Mouse (Mus musculus) liver, embryonic 14.5 days (tissue): ENCODE data around the gene Oprm1. TPM values are rescaled to one million over a fixed set of nuclear protein-coding genes. Genes with fewer than 3 reads are reported as not detected.

Experiments used
- ATAC-seq: fragments of 200-750 bp; cut with Nextera tagmentation; 2 replicates; pipeline ENCODE4 v1.8.0; 2017; ENCODE audit warnings: moderate number of reproducible peaks, mild to moderate bottlenecking, moderate library complexity; ENCODE audit not compliant: insufficient read depth
- DNase-seq, 3 experiments: peaks; one replicate each; pipeline ENCODE4 v3.0.0-alpha.2; 2012 to 2013; ENCODE audit warnings: low read depth in 3 of 3, low spot score in 3 of 3
- H3K27ac ChIP-seq: fragments of 300-500 bp; sonication (generic); 2 replicates; pipeline ENCODE4 v1.5.1; 2014; ENCODE audit warnings: moderate library complexity, mild to moderate bottlenecking, control low read depth, inconsistent platforms
- H3K27me3 ChIP-seq: fragments of 300-500 bp; sonication (generic); 2 replicates; pipeline ENCODE4 v1.6.1; 2014; ENCODE audit warnings: mild to moderate bottlenecking, low read length, moderate library complexity; ENCODE audit not compliant: control insufficient read depth, insufficient read depth
- H3K36me3 ChIP-seq: fragments of 300-500 bp; sonication (generic); replicated peaks from 2 replicates; pipeline ENCODE4 v1.6.1; 2014; ENCODE audit warnings: low read depth; ENCODE audit not compliant: control insufficient read depth, insufficient read depth
- H3K4me1 ChIP-seq, 2 experiments: fragments of 200-500 bp in 1 of 2; fragments of 300-500 bp in 1 of 2; sonication (generic) in 1 of 2; replicated peaks; 2 replicates each; pipeline ENCODE4 v1.6.1; 2012 to 2014; ENCODE audit warnings: antibody characterized with exemption in 1 of 2, inconsistent platforms in 1 of 2, low read length in 1 of 2; ENCODE audit not compliant: control insufficient read depth in 2 of 2, insufficient read depth in 2 of 2
- H3K4me2 ChIP-seq: fragments of 300-500 bp; sonication (generic); 2 replicates; pipeline ENCODE4 v1.6.1; 2014; ENCODE audit warnings: low read depth, mild to moderate bottlenecking, control low read depth, moderate library complexity
- H3K4me3 ChIP-seq, 2 experiments: fragments of 200-500 bp in 1 of 2; fragments of 300-500 bp in 1 of 2; sonication (generic) in 1 of 2; 2 replicates each; pipeline ENCODE4 v1.5.1; 2012 to 2014; ENCODE audit warnings: low read depth in 2 of 2, low read length in 2 of 2, mild to moderate bottlenecking in 2 of 2, control low read depth in 1 of 2, inconsistent platforms in 1 of 2, moderate library complexity in 1 of 2; ENCODE audit not compliant: insufficient read depth in 1 of 2
- H3K9ac ChIP-seq: fragments of 300-500 bp; sonication (generic); replicated peaks from 2 replicates; pipeline ENCODE4 v1.6.1; 2014; ENCODE audit warnings: mild to moderate bottlenecking, control low read depth, moderate library complexity
- H3K9me3 ChIP-seq: fragments of 300-500 bp; sonication (generic); 2 replicates; pipeline ENCODE4 v1.6.1; 2016; ENCODE audit warnings: low read length, mixed read lengths; ENCODE audit not compliant: control insufficient read depth
- CTCF ChIP-seq: IDR thresholded peaks from 2 replicates; pipeline ENCODE4 v1.5.1; 2016; ENCODE audit warnings: antibody characterized with exemption, low read depth, control low read depth
- EP300 ChIP-seq: IDR thresholded peaks from 2 replicates; pipeline ENCODE4 v1.6.1; 2016; ENCODE audit warnings: antibody characterized with exemption, low read depth
- WGBS: fragments of 180-500 bp; shearing (Covaris S2); extraction: QIAGEN DNeasy Blood & Tissue Kit; methylation state at CpG from one replicate; pipeline ENCODE4 v1.1.7; 2014; ENCODE audit not compliant: insufficient replicate concordance; 5-methylcytosine and 5-hydroxymethylcytosine counted together
- polyA plus RNA-seq, 2 experiments: library from polyadenylated mRNA; depleted of rRNA in 1 of 2; stranded (reverse) in 1 of 2; unstranded in 1 of 2; fragments of >200 nt; fragmentation: Nextera tagmentation in 1 of 2; extraction: Ambion mirVana in 1 of 2; gene quantifications; 2 replicates each; pipeline versions ENCODE4 v1.2.1 to v1.2.3; 2012 to 2014

The Oprm1 gene
- polyA plus RNA-seq, 2 experiments = not detected

DNA sequence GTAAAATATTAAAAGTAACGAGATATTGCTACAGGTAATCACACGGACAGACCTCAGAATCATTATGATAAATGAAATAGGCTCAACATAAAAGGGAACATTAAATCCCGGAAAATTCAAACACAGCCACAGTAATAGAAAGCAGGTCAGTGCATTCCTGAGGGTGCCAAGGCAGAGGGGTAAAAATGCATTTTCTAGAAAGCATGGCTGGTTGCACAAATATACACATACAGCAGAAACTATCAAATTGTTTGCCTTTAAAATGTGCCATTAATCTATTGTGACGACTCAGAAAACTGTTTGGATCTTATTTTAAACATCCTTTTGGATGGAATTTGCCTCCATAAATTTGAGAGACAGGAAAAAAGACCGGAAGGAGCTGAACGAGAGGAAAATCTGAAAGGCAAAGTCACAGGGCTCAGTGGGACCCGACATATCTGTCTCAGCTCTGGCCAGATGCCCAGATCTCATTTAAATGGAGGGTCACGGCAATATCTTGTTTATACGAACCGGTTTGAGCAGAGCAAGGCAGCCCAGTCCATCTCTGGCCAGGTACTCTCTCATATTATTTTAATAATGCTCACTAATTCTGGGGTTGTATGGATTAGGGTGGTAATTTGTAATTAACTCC is 289.1 kb downstream of the Oprm1 start:
- no peak for TF ChIP-seq CTCF
- TF ChIP-seq EP300 = no peak
- no peak overlapping the region for H3K27ac ChIP-seq
- no peaks in the 10 kb centered on the region for H3K9me3 ChIP-seq
- no peak overlapping the region for H3K4me3 ChIP-seq
- H3K27me3 ChIP-seq = no peaks in the 10 kb centered on the region
- H3K9ac ChIP-seq = no peak overlapping the region
- no peak overlapping the region for H3K4me2 ChIP-seq
- peaks cover 0 to under 1% of the 10 kb centered on the region in 2 experiments; a peak in 2 of 4 replicates for H3K4me1 ChIP-seq
- ATAC-seq (no peak), DNase-seq (no peak)
- 53% methylated on average over 10 of the region's 10 CpGs for WGBS
- no peaks in the 10 kb centered on the region for H3K36me3 ChIP-seq

DNA sequence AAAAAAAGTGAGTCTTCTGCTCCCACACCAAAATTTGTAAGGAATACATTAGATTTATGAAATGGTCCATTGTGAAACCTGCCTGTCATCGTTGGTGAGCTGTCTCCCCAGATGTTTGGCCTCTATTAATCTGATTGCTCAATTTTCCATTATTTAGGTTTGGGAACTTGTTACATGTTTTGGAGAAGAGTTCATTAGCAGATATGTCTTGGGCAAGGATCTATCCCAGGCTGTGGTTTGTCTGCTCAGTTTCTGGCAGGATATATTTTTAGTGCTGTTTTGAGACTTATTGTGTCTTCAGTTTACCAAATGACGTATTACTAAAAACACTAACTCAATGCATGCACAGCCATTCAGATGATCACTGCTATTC is 289.6 kb downstream of the Oprm1 start:
- Histone ChIP-seq H3K4me2 (no peak overlapping the region), H3K9ac (no peak overlapping the region), H3K9me3 (no peaks in the 10 kb centered on the region), H3K27ac (no peak overlapping the region), H3K27me3 (no peaks in the 10 kb centered on the region), H3K4me3 (no peak overlapping the region), H3K4me1 (peaks cover 0 to 3% of the 10 kb centered on the region in 2 experiments; a peak in 2 of 4 replicates), H3K36me3 (no peaks in the 10 kb centered on the region)
- DNase-seq (no peak), ATAC-seq (no peak)
- WGBS = 71% methylated on average over 2 of the region's 2 CpGs
- TF ChIP-seq EP300 (no peak), CTCF (no peak)

- H3K36me3 ChIP-seq = no peaks in the 10 kb centered on the region
- H3K27me3 ChIP-seq = no peaks in the 10 kb centered on the region
- no peak for DNase-seq
- ATAC-seq = no peak
- TF ChIP-seq EP300 = no peak
- TF ChIP-seq CTCF = no peak
- H3K27ac ChIP-seq = no peak overlapping the region
- 19% methylated on average over 3 of the region's 3 CpGs for WGBS
- H3K9ac ChIP-seq = no peak overlapping the region
- H3K4me1 ChIP-seq = peaks cover 0 to 3% of the 10 kb centered on the region in 2 experiments; a peak in 2 of 4 replicates
- no peaks in the 10 kb centered on the region for H3K9me3 ChIP-seq
- no peak overlapping the region for H3K4me2 ChIP-seq
- H3K4me3 ChIP-seq = no peak overlapping the region
These were observed 291.6 kb downstream of the Oprm1 start for GRCm38 (mm10) chr10:7049901-7050300.

GRCm38 (mm10) chr10:7052315-7053017 is 294.2 kb downstream of the Oprm1 start, which contains the start of gene Ipcef1:
Gene Ipcef1, minus strand, starts transcription at chr10:7052478.
- no peak within 1 kb of the TSS for H3K4me2 ChIP-seq
- DNase-seq = no peak

GRCm38 (mm10) chr10:7054560-7055205 is 296.4 kb downstream of the Oprm1 start:
- Histone ChIP-seq H3K36me3 (no peaks in the 10 kb centered on the region), H3K27me3 (no peaks in the 10 kb centered on the region), H3K9ac (no peak overlapping the region), H3K9me3 (no peaks in the 10 kb centered on the region), H3K4me2 (no peak overlapping the region), H3K27ac (no peak overlapping the region), H3K4me1 (peaks cover 0 to 3% of the 10 kb centered on the region in 2 experiments; a peak in 2 of 4 replicates), H3K4me3 (no peak overlapping the region)
- TF ChIP-seq EP300 = no peak
- TF ChIP-seq CTCF = no peak
- no peak for DNase-seq
- WGBS = 54% methylated on average over 6 of the region's 6 CpGs
- no peak for ATAC-seq

More at GRCm38 (mm10) chr10:7052315-7053017, 294.2 kb downstream of the Oprm1 start, which contains the start of gene Ipcef1:
- no peak within 1 kb of the TSS for H3K4me3 ChIP-seq
- H3K9ac ChIP-seq = no peak within 1 kb of the TSS
- no peak for ATAC-seq
- H3K27ac ChIP-seq = no peak within 1 kb of the TSS
- H3K9me3 ChIP-seq = no peaks in the 10 kb centered on the region
- H3K36me3 ChIP-seq = no peaks in the 10 kb centered on the region
- H3K27me3 ChIP-seq = no peaks in the 10 kb centered on the region
- peaks cover 0 to 3% of the 10 kb centered on the region in 2 experiments; a peak in 2 of 4 replicates for H3K4me1 ChIP-seq
- WGBS = 19% methylated on average over 12 of the region's 12 CpGs
- no peak for TF ChIP-seq EP300
- TF ChIP-seq CTCF = no peak
